Mouse (Mus musculus) fibroblast of lung, adult 2 months (primary cell): ENCODE results near the gene Fam169b.
"Not testable (repeated sequence)": the region's sequence is repeated elsewhere in the genome, so short reads cannot be mapped to it uniquely, and the experiment has no call there.

Source experiments
- DNase-seq: peaks from one replicate; pipeline ENCODE4 v3.0.0-alpha.2; 2011; ENCODE audit warnings: low read depth

Fam169b gene

GRCm38 (mm10) chr7:68264028-68264453, 9.6 kb upstream of the Fam169b start, which contains the start of gene Pgpep1l:
TSS of gene Pgpep1l (minus strand) at chr7:68264233.
- DNase-seq: no peak

GRCm38 (mm10) chr7:68264531-68264930, 9.1 kb upstream of the Fam169b start:
- DNase-seq: no peak

- no peak for DNase-seq
Observed at GRCm38 (mm10) chr7:68265391-68265790, 8.2 kb upstream of the Fam169b start.

DNA sequence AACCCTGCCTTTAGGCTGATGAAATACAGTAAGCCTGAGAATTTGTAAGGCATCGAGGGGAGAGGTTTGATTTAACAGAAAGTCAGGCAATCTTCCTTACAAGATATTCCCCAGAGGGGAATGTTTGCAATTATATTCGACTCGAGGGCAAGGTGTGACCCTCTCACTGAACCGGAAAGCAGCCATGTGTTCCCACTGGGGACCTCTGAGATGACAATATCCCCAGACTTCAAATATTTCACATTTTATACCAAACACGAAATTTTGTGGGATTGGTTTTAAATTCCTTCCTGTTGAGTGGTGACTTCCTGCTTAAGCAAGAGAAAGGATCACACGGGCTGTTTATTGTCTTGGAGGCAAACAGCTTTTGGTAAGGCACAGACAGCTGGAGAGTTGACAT, 6.9 kb upstream of the Fam169b start:
- DNase-seq: peak; percentile 80

DNA sequence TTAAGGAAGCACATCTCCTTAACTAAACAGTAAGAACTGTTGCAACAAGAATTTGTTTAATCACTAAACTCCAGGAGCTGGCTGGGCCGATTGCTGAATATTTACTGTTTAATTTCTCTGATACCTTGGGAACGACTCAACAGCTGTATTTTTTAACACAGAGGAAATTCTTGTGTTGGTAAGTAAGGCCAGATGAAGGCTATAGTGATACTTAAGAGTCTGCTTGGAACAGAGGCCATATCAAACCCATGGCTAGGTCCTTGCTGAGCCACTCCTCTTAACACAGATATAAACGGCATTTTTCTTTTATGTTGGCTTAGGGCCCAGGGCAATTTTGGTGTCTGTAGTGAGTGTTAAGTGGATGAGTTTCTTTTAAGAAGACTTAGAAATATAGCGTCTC, 3.1 kb upstream of the Fam169b start:
- DNase-seq: no peak

- no peak for DNase-seq
Observed at GRCm38 (mm10) chr7:68271816-68272215, 1.8 kb upstream of the Fam169b start.

GRCm38 (mm10) chr7:68272607-68273006, 1.0 kb upstream of the Fam169b start:
- DNase-seq: no peak

GRCm38 (mm10) chr7:68274218-68274617, 579 bp downstream of the Fam169b start:
- DNase-seq: no peak

GRCm38 (mm10) chr7:68274951-68275350, 1.3 kb downstream of the Fam169b start:
- DNase-seq: no peak

GRCm38 (mm10) chr7:68275445-68275837, 1.8 kb downstream of the Fam169b start:
- DNase-seq: not testable (repeated sequence)

GRCm38 (mm10) chr7:68275838-68276731, 2.4 kb downstream of the Fam169b start:
- DNase-seq: no peak

- no peak for DNase-seq
Observed at GRCm38 (mm10) chr7:68277054-68277896, 3.6 kb downstream of the Fam169b start.

GRCm38 (mm10) chr7:68277897-68278270, 4.2 kb downstream of the Fam169b start:
- DNase-seq: no peak

DNA sequence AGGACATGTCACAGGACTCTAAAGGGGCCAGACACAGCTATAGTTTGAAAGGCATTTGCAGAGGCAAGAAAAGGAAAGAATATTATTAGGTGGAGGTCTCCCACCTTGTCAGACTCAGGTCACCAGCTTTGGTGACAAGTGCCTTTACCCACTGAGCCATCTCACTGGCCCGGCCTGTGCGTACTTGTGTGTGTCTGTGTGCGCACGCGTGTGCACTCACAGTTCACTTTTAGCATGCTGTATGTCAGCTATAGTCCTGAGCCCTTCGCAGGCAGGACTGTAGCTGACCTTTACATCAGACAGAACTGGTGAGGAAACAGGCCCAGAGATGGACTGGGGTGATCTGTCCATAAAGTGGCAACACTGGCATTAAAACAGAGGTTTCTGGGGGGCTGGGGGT, 4.7 kb downstream of the Fam169b start:
- DNase-seq: no peak

DNA sequence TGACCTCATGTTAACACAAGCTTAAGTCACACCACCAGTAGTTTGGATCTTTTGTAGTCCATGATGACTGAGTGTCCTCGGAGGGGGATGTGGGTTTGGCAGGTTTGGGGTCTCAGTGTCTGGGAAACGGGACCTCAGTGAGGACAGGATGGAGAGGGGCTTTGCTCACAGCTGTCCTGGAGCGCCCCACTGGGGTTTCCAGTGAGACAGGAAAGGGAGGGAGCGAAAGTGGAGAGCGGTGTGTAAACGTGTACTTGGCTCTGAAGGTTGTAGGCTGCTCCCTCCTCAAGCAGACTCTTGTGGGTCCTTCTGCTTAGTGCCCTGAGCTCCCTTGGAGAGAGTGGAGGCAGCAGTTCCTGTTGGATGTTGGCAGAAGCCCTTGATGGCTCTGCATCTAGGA, 5.3 kb downstream of the Fam169b start:
- DNase-seq: no peak

GRCm38 (mm10) chr7:68279481-68279880, 5.8 kb downstream of the Fam169b start:
- DNase-seq: no peak

DNA sequence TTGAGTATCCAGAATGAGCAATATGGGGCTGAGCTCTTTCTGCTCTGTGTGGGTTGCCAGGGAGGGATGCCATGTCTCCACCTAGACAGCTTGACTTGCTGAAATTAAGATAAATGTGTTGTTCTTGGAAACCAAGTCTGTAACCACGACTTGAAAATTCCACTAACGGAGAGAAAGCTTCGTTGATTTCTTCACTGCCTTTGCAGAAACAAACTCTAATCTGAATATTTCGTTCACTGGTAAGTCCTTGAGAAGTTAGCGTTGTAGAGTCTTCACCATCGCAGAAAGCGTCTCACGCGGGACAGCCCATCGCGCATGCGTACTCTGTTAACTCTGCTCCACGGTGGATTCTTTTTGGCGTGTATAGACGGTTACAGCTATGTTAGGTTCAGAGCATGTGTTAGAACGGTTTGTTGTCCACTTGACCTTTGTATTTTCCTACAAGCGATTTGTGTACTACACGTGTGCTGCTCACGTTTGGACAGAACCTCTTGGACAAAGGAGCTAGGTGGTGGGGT, 6.8 kb downstream of the Fam169b start:
- DNase-seq: peak; percentile 71

DNA sequence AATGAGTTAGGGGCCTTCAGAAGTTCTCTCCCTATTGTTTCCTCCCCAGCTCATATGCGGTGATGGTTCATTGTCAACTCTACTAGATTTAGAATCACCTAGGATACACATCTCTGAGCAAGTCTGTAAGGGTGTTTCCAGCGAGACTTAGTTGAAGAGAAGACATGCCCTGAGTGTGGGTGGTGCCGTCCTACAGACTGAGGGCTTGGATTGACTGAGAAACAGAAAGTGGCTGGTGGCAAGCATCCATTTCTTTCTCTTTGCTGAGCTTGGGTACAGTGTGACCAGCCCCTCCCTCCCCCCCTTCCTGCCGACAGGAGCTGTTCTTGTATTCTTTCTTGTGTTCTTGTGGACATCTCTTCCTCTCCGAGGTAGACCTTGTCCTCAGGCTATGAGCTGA, 7.7 kb downstream of the Fam169b start:
- no peak for DNase-seq

DNA sequence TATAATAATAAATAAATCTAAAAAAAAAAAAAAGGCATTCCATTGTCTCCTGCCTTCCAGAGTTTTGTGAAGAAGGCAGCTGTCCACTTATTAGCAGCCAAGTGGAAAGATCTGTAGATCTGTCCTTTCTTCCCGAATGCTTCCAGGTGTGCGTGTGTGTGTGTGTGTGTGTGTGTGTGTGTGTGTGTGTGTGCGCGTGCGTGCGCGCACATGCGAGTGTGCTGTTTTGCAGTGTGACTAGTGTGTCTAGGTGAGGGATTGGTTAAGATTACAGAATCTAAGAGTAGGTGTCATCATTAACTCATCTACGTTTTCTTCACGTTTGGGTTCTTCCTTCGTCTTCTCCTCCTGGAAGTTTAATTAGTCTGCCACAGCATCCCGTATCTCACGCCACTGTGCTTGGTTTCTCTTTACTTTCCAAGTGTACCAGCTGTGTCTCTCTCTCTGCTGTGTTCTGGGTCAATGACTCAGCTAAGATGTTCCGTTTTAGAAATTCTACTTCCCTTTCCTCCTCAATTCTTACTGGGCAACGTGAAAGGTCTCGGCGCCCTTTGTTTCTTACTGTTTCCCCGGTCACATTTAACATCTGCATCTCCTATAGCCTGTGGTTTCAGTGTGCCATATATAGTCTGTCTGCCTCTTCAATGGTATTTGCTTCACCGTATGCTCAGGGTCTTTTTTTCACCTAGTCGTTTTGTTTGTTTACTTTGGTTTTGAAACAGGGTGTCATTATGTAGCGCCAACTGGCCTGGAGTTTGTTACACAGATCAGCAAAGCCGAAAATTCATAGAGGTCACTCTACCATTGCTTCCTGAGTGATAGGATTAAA, 8.9 kb downstream of the Fam169b start:
- no peak for DNase-seq

- DNase-seq: not testable (repeated sequence)
Observed at GRCm38 (mm10) chr7:68283133-68283520, 9.5 kb downstream of the Fam169b start.

- DNase-seq: no peak
Observed at GRCm38 (mm10) chr7:68283776-68284175, 10.1 kb downstream of the Fam169b start.

DNA sequence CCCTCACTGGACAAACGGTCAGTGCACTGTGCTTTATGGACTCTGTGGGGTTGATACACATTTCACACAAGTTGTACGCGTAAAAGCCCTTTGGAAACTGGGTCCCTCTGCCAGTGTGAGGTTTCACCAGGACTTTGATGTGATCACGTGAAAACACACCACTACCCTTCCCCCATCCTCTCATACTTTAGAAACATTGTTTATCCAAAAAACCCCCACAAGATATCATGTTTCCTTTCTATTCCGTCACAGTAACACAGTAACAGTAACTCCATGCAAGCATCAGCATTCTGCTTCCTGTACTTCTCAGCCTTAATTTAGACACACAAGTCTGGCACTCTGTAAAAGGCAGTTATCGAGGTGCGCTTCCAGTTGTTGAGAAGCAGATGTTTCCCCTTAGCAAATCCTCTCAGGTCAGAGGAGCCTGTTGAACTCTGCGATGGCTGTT, 12.2 kb downstream of the Fam169b start:
- DNase-seq: no peak
